In genomic region chr13:43234869-43235585, GRCm38 (mm10) we compare ENCODE assay signal across 11 mouse cellular contexts.
A peak's percentile ranks its signal among the peaks of the same experiment; 100 is the strongest.
DNase-seq lines count a peak whose midpoint lies in the region; ATAC-seq lines count a peak whose summit lies in the region.
"Had no signal": no experiment of that assay in that cellular context is flagged by ENCODE, and none has a peak within 500 bp of the region (broad histone marks: within the 10 kb centered on the region; RNA-seq: fewer than 3 reads in every experiment).

No protein-coding gene starts in this region.

- DNase-seq in heart, adult 9 months (ENCODE audit: low spot score in 2 of 2), result no peak
- DNase-seq in R1 (ENCODE audit: low read depth, low spot score), result peak; percentile 19
- no peak for DNase-seq in embryonic facial prominence, embryonic 14.5 days (ENCODE audit: low spot score)
- DNase-seq in adrenal gland, adult 8-10 months, result no peak
- no peak for DNase-seq in ovary, postnatal 10 days (ENCODE audit: low spot score)
- no peak for DNase-seq in frontal cortex, postnatal 10 days (ENCODE audit: low spot score in 2 of 2)
- DNase-seq: thymus, postnatal 4 days had no signal

- ATAC-seq in heart, embryonic 14.5 days (ENCODE audit: insufficient number of reproducible peaks, insufficient read depth, low FRiP score, low read depth), result no peak
- ATAC-seq in embryonic facial prominence, embryonic 14.5 days (ENCODE audit: low read depth), result peak; percentile 41; the same call in 1 of the 2 replicates
- ATAC-seq in liver, embryonic 15.5 days (ENCODE audit: insufficient read depth), result peak; percentile 20
- ATAC-seq: inflammation-experienced regulatory T-cells, adult 6 months had no signal

- H3K9ac ChIP-seq in heart, embryonic 14.5 days (ENCODE audit: low read length), result no peak overlapping the region
- no peak overlapping the region for H3K9ac ChIP-seq in embryonic facial prominence, embryonic 14.5 days (ENCODE audit: low read depth, low read length)
- peak overlapping the region; percentile 41 for H3K9ac ChIP-seq in liver, embryonic 15.5 days
- H3K9ac ChIP-seq: embryonic facial prominence, embryonic 15.5 days had no signal

- 38% methylated on average over 9 of the region's 9 CpGs for WGBS in heart, embryonic 14.5 days
- 48% methylated on average over 7 of the region's 9 CpGs for WGBS in embryonic facial prominence, embryonic 14.5 days
- 19% methylated on average over 9 of the region's 9 CpGs for WGBS in liver, embryonic 15.5 days (ENCODE audit: insufficient replicate concordance)

- H3K36me3 ChIP-seq in heart, embryonic 14.5 days (ENCODE audit: control insufficient read depth, insufficient read depth, low read length), result no peaks in the 10 kb centered on the region
- H3K36me3 ChIP-seq in embryonic facial prominence, embryonic 14.5 days (ENCODE audit: control insufficient read depth, insufficient read depth, low read length), result no peaks in the 10 kb centered on the region
- no peaks in the 10 kb centered on the region for H3K36me3 ChIP-seq in liver, embryonic 15.5 days (replicated peaks)
- H3K36me3 ChIP-seq: embryonic facial prominence, embryonic 15.5 days had no signal

- no peaks in the 10 kb centered on the region for H3K27me3 ChIP-seq in heart, embryonic 14.5 days (ENCODE audit: control insufficient read depth, insufficient read depth, low read length)
- no peaks in the 10 kb centered on the region for H3K27me3 ChIP-seq in embryonic facial prominence, embryonic 14.5 days (replicated peaks; ENCODE audit: control insufficient read depth, insufficient read depth, low read length)
- no peaks in the 10 kb centered on the region for H3K27me3 ChIP-seq in liver, embryonic 15.5 days
- H3K27me3 ChIP-seq: embryonic facial prominence, embryonic 15.5 days had no signal

- no peak overlapping the region for H3K4me3 ChIP-seq in heart, embryonic 14.5 days (ENCODE audit: control insufficient read depth in 1 of 2, insufficient read depth in 1 of 2, low read depth in 1 of 2, low read length in 2 of 2)
- no peak overlapping the region for H3K4me3 ChIP-seq in embryonic facial prominence, embryonic 14.5 days (ENCODE audit: low read depth, low read length)
- H3K4me3 ChIP-seq in liver, embryonic 15.5 days (replicated peaks), result peak overlapping the region; percentile 32
- H3K4me3 ChIP-seq: embryonic facial prominence, embryonic 15.5 days had no signal

- peaks cover 50 to 75% of the 10 kb centered on the region in 2 experiments for H3K4me1 ChIP-seq in heart, embryonic 14.5 days (ENCODE audit: control insufficient read depth in 2 of 2, insufficient read depth in 2 of 2, low read length in 2 of 2)
- peaks cover 31% of the 10 kb centered on the region for H3K4me1 ChIP-seq in embryonic facial prominence, embryonic 14.5 days (ENCODE audit: control insufficient read depth, insufficient read depth, low read length)
- peaks cover 83% of the 10 kb centered on the region for H3K4me1 ChIP-seq in liver, embryonic 15.5 days (replicated peaks)

- H3K9me3 ChIP-seq in heart, embryonic 14.5 days (ENCODE audit: control insufficient read depth, low read length), result no peaks in the 10 kb centered on the region
- no peaks in the 10 kb centered on the region for H3K9me3 ChIP-seq in embryonic facial prominence, embryonic 14.5 days (ENCODE audit: control insufficient read depth, low read length)
- H3K9me3 ChIP-seq in liver, embryonic 15.5 days (replicated peaks), result no peaks in the 10 kb centered on the region
- H3K9me3 ChIP-seq: embryonic facial prominence, embryonic 15.5 days had no signal

- peak overlapping the region in 1 of 2 experiments; percentile 65; a peak in 1 of 4 replicates for H3K27ac ChIP-seq in heart, embryonic 14.5 days (replicated peaks in 1 of 2; ENCODE audit: control insufficient read depth in 1 of 2, insufficient read depth in 1 of 2, low read depth in 2 of 2, low read length in 2 of 2)
- H3K27ac ChIP-seq in embryonic facial prominence, embryonic 14.5 days (replicated peaks; ENCODE audit: low read depth, low read length), result no peak overlapping the region
- H3K27ac ChIP-seq in liver, embryonic 15.5 days (replicated peaks), result peak overlapping the region; percentile 95

- peak overlapping the region; percentile 37; the same call in 1 of the 2 replicates for H3K4me2 ChIP-seq in heart, embryonic 14.5 days (ENCODE audit: low read length)
- H3K4me2 ChIP-seq in embryonic facial prominence, embryonic 14.5 days (ENCODE audit: low read depth, low read length), result no peak overlapping the region
- peak overlapping the region; percentile 69 for H3K4me2 ChIP-seq in liver, embryonic 15.5 days
- H3K4me2 ChIP-seq: embryonic facial prominence, embryonic 15.5 days had no signal
